Mouse (Mus musculus): ENCODE data around the gene Kcnk4.

DNA sequence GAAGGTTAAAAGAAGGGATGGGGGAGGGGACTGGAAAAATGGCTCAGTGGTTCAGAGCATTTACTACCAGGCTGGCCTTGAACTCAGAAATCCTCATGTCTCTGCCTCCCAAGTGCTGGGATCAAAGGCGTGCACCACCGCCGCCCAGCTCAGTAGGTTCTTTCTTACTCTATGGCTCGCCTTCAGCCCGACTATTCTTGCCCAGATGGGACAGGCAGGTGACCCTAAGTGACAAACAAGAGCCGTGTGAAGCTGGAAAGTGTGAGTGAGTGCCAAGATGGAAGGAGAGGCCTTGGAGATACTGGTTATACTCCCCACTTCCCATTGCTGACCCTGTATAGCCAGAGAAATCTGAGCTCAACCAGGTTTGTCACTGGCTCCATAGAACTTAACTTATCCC lies 9.4 kb upstream of the Kcnk4 start:
- no peak for TF ChIP-seq POLR2A (IDR thresholded peaks at IDR 0.05; ENCODE audit: extremely low read depth, insufficient read depth, low read length)
- TF ChIP-seq CTCF (IDR thresholded peaks at IDR 0.05; ENCODE audit: extremely low read depth, insufficient read depth, low read length) = no peak

Data from cortical plate, adult 2 months (tissue).